Mouse (Mus musculus): ENCODE results near the gene Gm44805. TPM values are rescaled to one million over a fixed set of nuclear protein-coding genes. Genes with fewer than 3 reads are reported as not detected.

The Gm44805 gene
- total and polyA plus RNA-seq, 3 experiments: not detected

- no peak overlapping the region for H3K9ac ChIP-seq (ENCODE audit: insufficient read depth, low read depth)
- H3K4me1 ChIP-seq (ENCODE audit: control insufficient read depth in 1 of 2, insufficient read depth in 2 of 2): peaks cover 6 to 35% of the 10 kb centered on the region in 2 experiments; a peak in 3 of 4 replicates
- no peaks in the 10 kb centered on the region for H3K27me3 ChIP-seq (replicated peaks)
- TF ChIP-seq EP300 (IDR thresholded peaks at IDR 0.05; ENCODE audit: low read length) (no peak), MAX (IDR thresholded peaks at IDR 0.05; ENCODE audit: low read length) (no peak), SMC3 (IDR thresholded peaks at IDR 0.05; ENCODE audit: low read depth, low read length) (peak; percentile 59), IRF4 (IDR thresholded peaks at IDR 0.05; ENCODE audit: low read depth, low read length) (peak; percentile 10; the same call in 1 of the 2 replicates), JUN (IDR thresholded peaks at IDR 0.05; ENCODE audit: insufficient read depth, low read depth, low read length) (no peak), ZC3H11A (IDR thresholded peaks at IDR 0.05; ENCODE audit: low read depth, low read length) (no peak), ETS1 (conservative IDR thresholded peaks at IDR 0.05; ENCODE audit: low read depth, low read length) (no peak), CTCF (conservative IDR thresholded peaks at IDR 0.05 in 1 of 2, IDR thresholded peaks at IDR 0.05 in 1 of 2; ENCODE audit: low read depth in 2 of 2, low read length in 2 of 2) (peak; percentile 16 to 70; a peak in 2 of 4 replicates), SIN3A (IDR thresholded peaks at IDR 0.05; ENCODE audit: low read length) (no peak), TCF12 (IDR thresholded peaks at IDR 0.05; ENCODE audit: low read depth, low read length) (no peak), POLR2AphosphoS2 (IDR thresholded peaks at IDR 0.05; ENCODE audit: low read depth, low read length) (no peak), RAD21 (IDR thresholded peaks at IDR 0.05; ENCODE audit: low read depth, low read length) (peak; percentile 48), USF1 (IDR thresholded peaks at IDR 0.05; ENCODE audit: low read depth, low read length) (no peak), UBTF (IDR thresholded peaks at IDR 0.05; ENCODE audit: low read depth, low read length) (no peak), POLR2A (IDR thresholded peaks at IDR 0.05; ENCODE audit: low read depth, low read length) (peak; percentile 5; the same call in 1 of the 2 replicates), ELF1 (IDR thresholded peaks at IDR 0.05; ENCODE audit: low read depth, low read length) (no peak), NELFE (IDR thresholded peaks at IDR 0.05; ENCODE audit: low read depth, low read length) (no peak), RCOR1 (conservative IDR thresholded peaks at IDR 0.05; ENCODE audit: low read depth, low read length) (no peak), GABPA (IDR thresholded peaks at IDR 0.05; ENCODE audit: insufficient replicate concordance, low read depth, low read length) (no peak), USF2 (conservative IDR thresholded peaks at IDR 0.05; ENCODE audit: low read depth, low read length) (no peak), MEF2A (IDR thresholded peaks at IDR 0.05; ENCODE audit: borderline replicate concordance, low read depth, low read length) (no peak), ZNF384 (IDR thresholded peaks at IDR 0.05; ENCODE audit: low read depth, low read length) (peak; percentile 52)
- no peak overlapping the region for H3K4me2 ChIP-seq (ENCODE audit: insufficient read depth, low read depth, poor library complexity, severe bottlenecking)
- dilution Hi-C loops (cut with MboI; ENCODE audit: extremely low pct_ligation_motif_present, extremely low pct_unique_long_range_greater_than_20kb, low sequenced_read_pairs) (no loop called here), in situ Hi-C loops (cut with MboI; ENCODE audit: low pct_ligation_motif_present, low pct_unique_long_range_greater_than_20kb, low sequenced_read_pairs) (no loop called here)
- H3K4me3 ChIP-seq (replicated peaks in 1 of 3; ENCODE audit: low read depth in 2 of 3, low read length in 2 of 3, poor library complexity in 1 of 3): no peak overlapping the region
- H3K9me3 ChIP-seq (replicated peaks; ENCODE audit: low read length): peaks cover 5% of the 10 kb centered on the region
- DNase-seq (ENCODE audit: extremely low read depth): peak; percentile 63
- H3K36me3 ChIP-seq (replicated peaks in 1 of 2; ENCODE audit: control insufficient read depth in 1 of 2, insufficient read depth in 1 of 2, low read length in 1 of 2): peaks cover 54 to 84% of the 10 kb centered on the region in 2 experiments
- H3K27ac ChIP-seq (ENCODE audit: insufficient read depth, low read depth): no peak overlapping the region
- H3K79me2 ChIP-seq (replicated peaks; ENCODE audit: control insufficient read depth, extremely low read depth, insufficient read depth, poor library complexity, severe bottlenecking): no peaks in the 10 kb centered on the region
These were observed 20.0 kb upstream of the Gm44805 start for GRCm38 (mm10) chr7:19701069-19701761.
